Mouse (Mus musculus) midbrain, embryonic 12.5 days (tissue): ENCODE measurements around the gene Ribc2. TPM values are rescaled to one million over a fixed set of nuclear protein-coding genes. Genes with fewer than 3 reads are reported as not detected.
A peak's percentile ranks its signal among the peaks of the same experiment; 100 is the strongest.

ENCODE experiments used
- ATAC-seq: fragments of 200-750 bp; cut with Nextera tagmentation; 2 replicates; pipeline ENCODE4 v1.8.0; 2017; ENCODE audit warnings: low read depth, moderate TSS enrichment, moderate library complexity; ENCODE audit not compliant: low FRiP score
- H3K27ac ChIP-seq: fragments of 300-500 bp; sonication (generic); replicated peaks from 2 replicates; pipeline ENCODE4 v1.5.1; 2016; ENCODE audit warnings: mild to moderate bottlenecking
- H3K27me3 ChIP-seq: fragments of 300-500 bp; sonication (generic); 2 replicates; pipeline ENCODE4 v1.6.1; 2016; ENCODE audit warnings: mild to moderate bottlenecking
- H3K36me3 ChIP-seq: fragments of 300-500 bp; sonication (generic); 2 replicates; pipeline ENCODE4 v1.6.1; 2016
- H3K4me1 ChIP-seq: fragments of 300-500 bp; sonication (generic); 2 replicates; pipeline ENCODE4 v1.6.1; 2016
- H3K4me2 ChIP-seq: fragments of 300-500 bp; sonication (generic); replicated peaks from 2 replicates; pipeline ENCODE4 v1.6.1; 2016; ENCODE audit warnings: mild to moderate bottlenecking, moderate library complexity
- H3K4me3 ChIP-seq: fragments of 300-500 bp; sonication (generic); 2 replicates; pipeline ENCODE4 v1.5.1; 2016; ENCODE audit warnings: mild to moderate bottlenecking
- H3K9ac ChIP-seq: fragments of 300-500 bp; sonication (generic); replicated peaks from 2 replicates; pipeline ENCODE4 v1.6.1; 2016; ENCODE audit warnings: mild to moderate bottlenecking, moderate library complexity
- H3K9me3 ChIP-seq: fragments of 300-500 bp; sonication (generic); 2 replicates; pipeline ENCODE4 v1.6.1; 2016; ENCODE audit warnings: mild to moderate bottlenecking
- WGBS: fragments of 180-500 bp; shearing (Covaris S2); methylation state at CpG from one replicate; pipeline ENCODE4 v1.1.7; 2016; 5-methylcytosine and 5-hydroxymethylcytosine counted together
- polyA plus RNA-seq: library from polyadenylated mRNA; unstranded; fragments of >200 nt; fragmentation: Nextera tagmentation; extraction: Ambion mirVana; gene quantifications from 2 replicates; pipeline ENCODE4 v1.2.1, GENCODE M21; 2016

The Ribc2 gene
- polyA plus RNA-seq, 1 experiment from 2014 or later: 0.69 TPM

- WGBS: 65% methylated on average over 4 of the region's 4 CpGs
- H3K27me3 ChIP-seq: peaks cover 4% of the 10 kb centered on the region; the same call in 1 of the 2 replicates
Observed at GRCm38 (mm10) chr15:85156198-85156597, 24.3 kb downstream of the Ribc2 start.

GRCm38 (mm10) chr15:85161416-85161815 is 29.5 kb downstream of the Ribc2 start:
- ATAC-seq: no peak
- no peak overlapping the region for H3K4me3 ChIP-seq
- no peak overlapping the region for H3K9ac ChIP-seq
- H3K27ac ChIP-seq: no peak overlapping the region
- H3K36me3 ChIP-seq: no peaks in the 10 kb centered on the region
- no peaks in the 10 kb centered on the region for H3K9me3 ChIP-seq
- peaks cover 4% of the 10 kb centered on the region for H3K4me1 ChIP-seq
- peaks cover 17% of the 10 kb centered on the region; the same call in 1 of the 2 replicates for H3K27me3 ChIP-seq
- no peak overlapping the region for H3K4me2 ChIP-seq

More at GRCm38 (mm10) chr15:85156198-85156597, 24.3 kb downstream of the Ribc2 start:
- Histone ChIP-seq H3K9ac (no peak overlapping the region), H3K4me3 (no peak overlapping the region), H3K4me2 (no peak overlapping the region), H3K27ac (no peak overlapping the region), H3K9me3 (no peaks in the 10 kb centered on the region), H3K36me3 (no peaks in the 10 kb centered on the region), H3K4me1 (no peaks in the 10 kb centered on the region)
- ATAC-seq: no peak

GRCm38 (mm10) chr15:85162693-85163663 is 31.1 kb downstream of the Ribc2 start:
- Histone ChIP-seq H3K4me1 (peaks cover 15% of the 10 kb centered on the region), H3K4me2 (no peak overlapping the region), H3K36me3 (no peaks in the 10 kb centered on the region), H3K27me3 (peaks cover 17% of the 10 kb centered on the region; the same call in 1 of the 2 replicates), H3K27ac (no peak overlapping the region), H3K4me3 (no peak overlapping the region), H3K9ac (no peak overlapping the region), H3K9me3 (no peaks in the 10 kb centered on the region)
- 71% methylated on average over 21 of the region's 21 CpGs for WGBS
- ATAC-seq: no peak

- H3K4me3 ChIP-seq: no peak overlapping the region
- peak overlapping the region; percentile 50 for H3K27ac ChIP-seq
- H3K9ac ChIP-seq: peak overlapping the region; percentile 29; the same call in 1 of the 2 replicates
- peak overlapping the region; percentile 14 for H3K4me2 ChIP-seq
- WGBS: 22% methylated on average over 11 of the region's 11 CpGs
- H3K4me1 ChIP-seq: peaks cover 15% of the 10 kb centered on the region
- H3K27me3 ChIP-seq: peaks cover 20% of the 10 kb centered on the region; the same call in 1 of the 2 replicates
- ATAC-seq: peak; percentile 80
- no peaks in the 10 kb centered on the region for H3K9me3 ChIP-seq
- H3K36me3 ChIP-seq: no peaks in the 10 kb centered on the region
Observed at GRCm38 (mm10) chr15:85166433-85166933, 34.6 kb downstream of the Ribc2 start.

GRCm38 (mm10) chr15:85167086-85167679 is 35.3 kb downstream of the Ribc2 start:
- peaks cover 15% of the 10 kb centered on the region for H3K4me1 ChIP-seq
- H3K9me3 ChIP-seq: no peaks in the 10 kb centered on the region
- no peak overlapping the region for H3K4me3 ChIP-seq
- peak overlapping the region; percentile 50; the same call in 1 of the 2 replicates for H3K27ac ChIP-seq
- whole genome bisulfite sequencing: 58% methylated on average over 12 of the region's 12 CpGs
- H3K9ac ChIP-seq: no peak overlapping the region
- H3K27me3 ChIP-seq: peaks cover 17% of the 10 kb centered on the region; the same call in 1 of the 2 replicates
- ATAC-seq: no peak
- H3K4me2 ChIP-seq: peak overlapping the region; percentile 14; the same call in 1 of the 2 replicates
- no peaks in the 10 kb centered on the region for H3K36me3 ChIP-seq

GRCm38 (mm10) chr15:85172054-85172453 is 40.2 kb downstream of the Ribc2 start:
- Histone ChIP-seq H3K4me3 (no peak overlapping the region), H3K4me1 (peaks cover 5% of the 10 kb centered on the region), H3K27ac (no peak overlapping the region), H3K27me3 (0 out of 2 replicates have a peak, but pooled peaks cover 9% of the 10 kb centered on the region), H3K9me3 (no peaks in the 10 kb centered on the region), H3K9ac (no peak overlapping the region), H3K36me3 (no peaks in the 10 kb centered on the region), H3K4me2 (no peak overlapping the region)
- 86% methylated on average over 2 of the region's 2 CpGs for WGBS
- ATAC-seq: no peak

GRCm38 (mm10) chr15:85173425-85173824 is 41.5 kb downstream of the Ribc2 start:
- no peaks in the 10 kb centered on the region for H3K9me3 ChIP-seq
- H3K9ac ChIP-seq: no peak overlapping the region
- H3K4me2 ChIP-seq: no peak overlapping the region
- no peaks in the 10 kb centered on the region for H3K4me1 ChIP-seq
- WGBS: 87% methylated on average over 8 of the region's 8 CpGs
- ATAC-seq: no peak
- no peaks in the 10 kb centered on the region for H3K36me3 ChIP-seq
- 0 out of 2 replicates have a peak, but pooled peaks cover 9% of the 10 kb centered on the region for H3K27me3 ChIP-seq
- H3K4me3 ChIP-seq: no peak overlapping the region
- no peak overlapping the region for H3K27ac ChIP-seq

GRCm38 (mm10) chr15:85174060-85174459 is 42.2 kb downstream of the Ribc2 start:
- Histone ChIP-seq H3K4me2 (no peak overlapping the region), H3K36me3 (no peaks in the 10 kb centered on the region), H3K4me1 (no peaks in the 10 kb centered on the region), H3K4me3 (no peak overlapping the region), H3K9ac (no peak overlapping the region), H3K9me3 (no peaks in the 10 kb centered on the region), H3K27ac (no peak overlapping the region), H3K27me3 (0 out of 2 replicates have a peak, but pooled peaks cover 9% of the 10 kb centered on the region)
- WGBS: 80% methylated on average over 10 of the region's 10 CpGs
- no peak for ATAC-seq

- Histone ChIP-seq H3K4me1 (no peaks in the 10 kb centered on the region), H3K4me3 (no peak overlapping the region), H3K4me2 (no peak overlapping the region), H3K9ac (no peak overlapping the region), H3K9me3 (no peaks in the 10 kb centered on the region), H3K27ac (no peak overlapping the region), H3K36me3 (no peaks in the 10 kb centered on the region), H3K27me3 (0 out of 2 replicates have a peak, but pooled peaks cover 3% of the 10 kb centered on the region)
- 78% methylated on average over 8 of the region's 8 CpGs for WGBS
- ATAC-seq: no peak
Observed at GRCm38 (mm10) chr15:85177576-85177975, 45.7 kb downstream of the Ribc2 start.

- Histone ChIP-seq H3K27me3 (0 out of 2 replicates have a peak, but pooled peaks cover 3% of the 10 kb centered on the region), H3K27ac (no peak overlapping the region), H3K4me2 (no peak overlapping the region), H3K9ac (no peak overlapping the region), H3K4me1 (no peaks in the 10 kb centered on the region), H3K9me3 (no peaks in the 10 kb centered on the region), H3K4me3 (no peak overlapping the region), H3K36me3 (no peaks in the 10 kb centered on the region)
- ATAC-seq: no peak
- WGBS: 80% methylated on average over 6 of the region's 6 CpGs
Observed at GRCm38 (mm10) chr15:85178172-85178571, 46.3 kb downstream of the Ribc2 start.

- no peak overlapping the region for H3K4me3 ChIP-seq
- H3K36me3 ChIP-seq: no peaks in the 10 kb centered on the region
- no peak overlapping the region for H3K9ac ChIP-seq
- H3K4me2 ChIP-seq: no peak overlapping the region
- 77% methylated on average over 7 of the region's 7 CpGs for WGBS
- H3K27ac ChIP-seq: no peak overlapping the region
- H3K27me3 ChIP-seq: 0 out of 2 replicates have a peak, but pooled peaks cover 3% of the 10 kb centered on the region
- no peak for ATAC-seq
- H3K9me3 ChIP-seq: no peaks in the 10 kb centered on the region
- no peaks in the 10 kb centered on the region for H3K4me1 ChIP-seq
Observed at GRCm38 (mm10) chr15:85179528-85180180, 47.8 kb downstream of the Ribc2 start.
